In genomic region chr1:164315266-164315665, GRCm38 (mm10) we compare ENCODE assay signal across 8 mouse cellular contexts. TPM values are rescaled to one million over a fixed set of nuclear protein-coding genes. Genes with fewer than 3 reads are reported as not detected.
DNase-seq lines count a peak whose midpoint lies in the region; ATAC-seq and TF ChIP-seq lines count a peak whose summit lies in the region.

No protein-coding gene starts in this region.

- 84% methylated on average over 8 of the region's 8 CpGs for WGBS in liver, adult 2 months
- 63% methylated on average over 8 of the region's 8 CpGs for whole genome bisulfite sequencing in liver, embryonic 12.5 days (ENCODE audit: insufficient replicate concordance)
- WGBS in embryonic facial prominence, embryonic 10.5 days = 75% methylated on average over 8 of the region's 8 CpGs

- no peaks in the 10 kb centered on the region for H3K27me3 ChIP-seq in liver, adult 2 months (ENCODE audit: control insufficient read depth, insufficient read depth, low read length)
- no peaks in the 10 kb centered on the region for H3K27me3 ChIP-seq in liver, embryonic 12.5 days (replicated peaks)
- no peaks in the 10 kb centered on the region for H3K27me3 ChIP-seq in embryonic facial prominence, embryonic 10.5 days (replicated peaks; ENCODE audit: low read depth, poor library complexity, severe bottlenecking)

- no peak for ATAC-seq in liver, embryonic 12.5 days
- ATAC-seq in megakaryocyte-erythroid progenitor cell, adult 5-6 weeks (replicated peaks; ENCODE audit: low FRiP score, low TSS enrichment, poor library complexity, severe bottlenecking) = peak; percentile 62

- H3K27ac ChIP-seq in liver, adult 2 months (replicated peaks; ENCODE audit: insufficient read depth, low read depth, low read length) = no peak overlapping the region
- no peak overlapping the region for H3K27ac ChIP-seq in liver, embryonic 12.5 days
- H3K27ac ChIP-seq in embryonic facial prominence, embryonic 10.5 days (replicated peaks) = no peak overlapping the region

- H3K36me3 ChIP-seq in liver, adult 2 months (ENCODE audit: control insufficient read depth, insufficient read depth, low read length) = no peaks in the 10 kb centered on the region
- peaks cover 4% of the 10 kb centered on the region for H3K36me3 ChIP-seq in liver, embryonic 12.5 days
- peaks cover 39% of the 10 kb centered on the region for H3K36me3 ChIP-seq in embryonic facial prominence, embryonic 10.5 days (replicated peaks)

- no peaks in the 10 kb centered on the region for H3K79me2 ChIP-seq in liver, adult 2 months (ENCODE audit: control insufficient read depth, insufficient read depth, low read length)

- no peak overlapping the region for H3K4me3 ChIP-seq in liver, adult 2 months (ENCODE audit: insufficient read depth, low read depth, low read length)
- H3K4me3 ChIP-seq in liver, embryonic 12.5 days = no peak overlapping the region
- no peak overlapping the region for H3K4me3 ChIP-seq in embryonic facial prominence, embryonic 10.5 days

- H3K9ac ChIP-seq in liver, adult 2 months (ENCODE audit: low read depth, low read length) = no peak overlapping the region
- no peak overlapping the region for H3K9ac ChIP-seq in liver, embryonic 12.5 days

- peak; percentile 30 for DNase-seq in embryo, embryonic 10 days (ENCODE audit: low spot score)
- no peak for DNase-seq in embryo, embryonic 9.5 days (ENCODE audit: extremely low spot score)
- DNase-seq in liver, adult 2 months (ENCODE audit: extremely low read depth, low read depth, low spot score) = peak; percentile 20
- DNase-seq in T-cell, adult 2 months (ENCODE audit: low spot score) = peak; percentile 49
- DNase-seq in embryonic facial prominence, embryonic 10.5 days (ENCODE audit: low spot score) = peak; percentile 51
- DNase-seq in Muller cell, postnatal 12 days (ENCODE audit: inconsistent ontology term) = no peak

- TF ChIP-seq POLR2A in liver, adult 2 months (IDR thresholded peaks at IDR 0.05; ENCODE audit: extremely low read depth, insufficient read depth, low read length) = no peak

- H3K9me3 ChIP-seq in liver, embryonic 12.5 days (replicated peaks) = no peaks in the 10 kb centered on the region
- H3K9me3 ChIP-seq in embryonic facial prominence, embryonic 10.5 days = no peaks in the 10 kb centered on the region

- H3K4me1 ChIP-seq in liver, adult 2 months (ENCODE audit: control insufficient read depth, insufficient read depth, low read length) = no peaks in the 10 kb centered on the region
- peaks cover 23% of the 10 kb centered on the region for H3K4me1 ChIP-seq in liver, embryonic 12.5 days
- H3K4me1 ChIP-seq in embryonic facial prominence, embryonic 10.5 days = no peaks in the 10 kb centered on the region

- no peak overlapping the region for H3K4me2 ChIP-seq in liver, embryonic 12.5 days

- peak; percentile 85 for TF ChIP-seq CTCF in liver, adult 2 months (IDR thresholded peaks at IDR 0.05; ENCODE audit: low read depth, low read length)

RNA-seq across cellular contexts. Expression of gene Blzf1, which starts 8.0 kb away (rescaled TPM):
- 6.8 and 7.6 TPM in 2 replicates for total RNA-seq in liver, adult 2 months (2014; rRNA removed)
- polyA plus RNA-seq in liver, adult 2 months (2012; rRNA removed) = 1.9 and 2.0 TPM in 2 replicates
- polyA plus RNA-seq in liver, embryonic 12.5 days (2016; fragmentation: Nextera tagmentation; extraction: Ambion mirVana) = 14.8 and 15.8 TPM in 2 replicates
- polyA plus RNA-seq in embryonic facial prominence, embryonic 10.5 days (2016; fragmentation: Nextera tagmentation; extraction: Ambion mirVana) = 25.1 and 26.6 TPM in 2 replicates
- 20.3 and 23.3 TPM in 2 replicates for total RNA-seq in megakaryocyte-erythroid progenitor cell, adult 5-6 weeks (2014; fragmentation: Nextera tagmentation)
- total RNA-seq in megakaryocyte-erythroid progenitor cell, adult 5-6 weeks (2017) = 42.8 and 43.0 TPM in 2 replicates

RNA-seq across cellular contexts. Expression of gene Nme7, which starts 11.3 kb away (rescaled TPM):
- 12.8 and 17.1 TPM in 2 replicates for total RNA-seq in liver, adult 2 months (2014; rRNA removed)
- polyA plus RNA-seq in liver, adult 2 months (2012; rRNA removed) = 2.4 and 3.4 TPM in 2 replicates
- polyA plus RNA-seq in liver, embryonic 12.5 days (2016; fragmentation: Nextera tagmentation; extraction: Ambion mirVana) = 11.9 and 13.4 TPM in 2 replicates
- polyA plus RNA-seq in embryonic facial prominence, embryonic 10.5 days (2016; fragmentation: Nextera tagmentation; extraction: Ambion mirVana) = 40.6 and 46.1 TPM in 2 replicates
- 29.0 and 43.7 TPM in 2 replicates for total RNA-seq in megakaryocyte-erythroid progenitor cell, adult 5-6 weeks (2014; fragmentation: Nextera tagmentation)
- 62.6 and 67.7 TPM in 2 replicates for total RNA-seq in megakaryocyte-erythroid progenitor cell, adult 5-6 weeks (2017)

RNA-seq across cellular contexts. Expression of gene Ccdc181, which starts 39.9 kb away (rescaled TPM):
- 2.5 and 3.9 TPM in 2 replicates for total RNA-seq in liver, adult 2 months (2014; rRNA removed)
- polyA plus RNA-seq in liver, adult 2 months (2012; rRNA removed) = 0.91 and 1.1 TPM in 2 replicates
- polyA plus RNA-seq in liver, embryonic 12.5 days (2016; fragmentation: Nextera tagmentation; extraction: Ambion mirVana) = 5.2 and 5.3 TPM in 2 replicates
- 8.3 and 8.5 TPM in 2 replicates for polyA plus RNA-seq in embryonic facial prominence, embryonic 10.5 days (2016; fragmentation: Nextera tagmentation; extraction: Ambion mirVana)
- 12.6 and 14.9 TPM in 2 replicates for total RNA-seq in megakaryocyte-erythroid progenitor cell, adult 5-6 weeks (2014; fragmentation: Nextera tagmentation)
- total RNA-seq in megakaryocyte-erythroid progenitor cell, adult 5-6 weeks (2017) = 25.6 and 38.2 TPM in 2 replicates

Comparison
In these comparisons a context has a peak if more than half of its experiments do, and no peak if none do; other contexts are left out.
1. DNase-seq: peak in embryo, embryonic 10 days (single experiment), liver, adult 2 months (single experiment), T-cell, adult 2 months (single experiment) and embryonic facial prominence, embryonic 10.5 days (single experiment); none in embryo, embryonic 9.5 days (single experiment) and Muller cell, postnatal 12 days (single experiment).